In genomic region chr4:83985451-83985850, GRCm38 (mm10) we compare ENCODE assay signal across 19 mouse cellular contexts.
DNase-seq lines count a peak whose midpoint lies in the region; ATAC-seq and TF ChIP-seq lines count a peak whose summit lies in the region.
"Had no signal": no experiment of that assay in that cellular context is flagged by ENCODE, and none has a peak within 500 bp of the region (broad histone marks: within the 10 kb centered on the region; RNA-seq: fewer than 3 reads in every experiment).

No protein-coding gene starts in this region.

- peaks cover 6% of the 10 kb centered on the region; the same call in 1 of the 2 replicates for H3K4me1 ChIP-seq in midbrain, embryonic 11.5 days (ENCODE audit: control insufficient read depth, insufficient read depth, low read length)
- H3K4me1 ChIP-seq in midbrain, embryonic 16.5 days (ENCODE audit: control insufficient read depth, insufficient read depth, low read length), result 0 out of 2 replicates have a peak, but pooled peaks cover 2% of the 10 kb centered on the region
- H3K4me1 ChIP-seq in limb, embryonic 14.5 days (ENCODE audit: control insufficient read depth, insufficient read depth, low read length), result peaks cover 42% of the 10 kb centered on the region
- H3K4me1 ChIP-seq in kidney, embryonic 15.5 days, result peaks cover 35% of the 10 kb centered on the region

- no peaks in the 10 kb centered on the region for H3K9me3 ChIP-seq in midbrain, embryonic 11.5 days (ENCODE audit: control insufficient read depth, low read length)
- no peaks in the 10 kb centered on the region for H3K9me3 ChIP-seq in midbrain, embryonic 16.5 days (replicated peaks; ENCODE audit: control insufficient read depth, low read length, poor library complexity, severe bottlenecking)
- H3K9me3 ChIP-seq in limb, embryonic 14.5 days (ENCODE audit: control insufficient read depth, low read length), result no peaks in the 10 kb centered on the region
- no peaks in the 10 kb centered on the region for H3K9me3 ChIP-seq in kidney, embryonic 15.5 days (replicated peaks)
- H3K9me3 ChIP-seq: embryonic facial prominence, embryonic 12.5 days; embryonic facial prominence, embryonic 15.5 days had no signal

- DNase-seq in heart, adult 11 months, result peak; percentile 62
- no peak for DNase-seq in heart, postnatal 36 days
- peak; percentile 64 for DNase-seq in midbrain, embryonic 11.5 days (ENCODE audit: low spot score, missing footprints)
- DNase-seq in limb, embryonic 14.5 days (ENCODE audit: low spot score), result no peak
- DNase-seq in embryo, embryonic 10 days (ENCODE audit: low spot score), result no peak
- DNase-seq: B cell, adult 2 months; cerebellum, adult 11 months; cerebellum, adult 2 months; cerebellum, postnatal 36 days had no signal

- intact Hi-C loops in heart, postnatal 36 days (cut with DNase I), result no loop called here

- no peak overlapping the region for H3K27ac ChIP-seq in midbrain, embryonic 11.5 days (ENCODE audit: low read depth, low read length)
- no peak overlapping the region for H3K27ac ChIP-seq in midbrain, embryonic 16.5 days (ENCODE audit: low read length)
- H3K27ac ChIP-seq in limb, embryonic 14.5 days (replicated peaks; ENCODE audit: low read depth, low read length), result peak overlapping the region; percentile 61; the same call in 1 of the 2 replicates
- no peak overlapping the region for H3K27ac ChIP-seq in kidney, embryonic 15.5 days
- H3K27ac ChIP-seq: embryonic facial prominence, embryonic 12.5 days; embryonic facial prominence, embryonic 15.5 days; hindbrain, embryonic 14.5 days had no signal

- no peak overlapping the region for H3K4me2 ChIP-seq in midbrain, embryonic 11.5 days
- no peak overlapping the region for H3K4me2 ChIP-seq in midbrain, embryonic 16.5 days (ENCODE audit: low read length)
- no peak overlapping the region for H3K4me2 ChIP-seq in limb, embryonic 14.5 days (replicated peaks; ENCODE audit: low read depth, low read length, severe bottlenecking)
- H3K4me2 ChIP-seq in kidney, embryonic 15.5 days, result no peak overlapping the region
- H3K4me2 ChIP-seq: embryonic facial prominence, embryonic 12.5 days; embryonic facial prominence, embryonic 15.5 days; heart, embryonic 11.5 days; hindbrain, embryonic 14.5 days had no signal

- 91% methylated on average over 5 of the region's 5 CpGs for WGBS in midbrain, embryonic 11.5 days
- 100% methylated on average over 5 of the region's 5 CpGs for WGBS in midbrain, embryonic 16.5 days
- 95% methylated on average over 5 of the region's 5 CpGs for WGBS in limb, embryonic 14.5 days
- 93% methylated on average over 5 of the region's 5 CpGs for WGBS in kidney, embryonic 15.5 days

- H3K36me3 ChIP-seq in midbrain, embryonic 11.5 days (ENCODE audit: control insufficient read depth, insufficient read depth, low read length), result no peaks in the 10 kb centered on the region
- no peaks in the 10 kb centered on the region for H3K36me3 ChIP-seq in midbrain, embryonic 16.5 days (ENCODE audit: control insufficient read depth, insufficient read depth, low read length)
- H3K36me3 ChIP-seq in limb, embryonic 14.5 days (ENCODE audit: control insufficient read depth, insufficient read depth, low read length), result no peaks in the 10 kb centered on the region
- H3K36me3 ChIP-seq in kidney, embryonic 15.5 days, result no peaks in the 10 kb centered on the region
- H3K36me3 ChIP-seq: embryonic facial prominence, embryonic 12.5 days; embryonic facial prominence, embryonic 15.5 days; G1E had no signal

- H3K27me3 ChIP-seq in midbrain, embryonic 11.5 days (ENCODE audit: control insufficient read depth, insufficient read depth, low read length), result no peaks in the 10 kb centered on the region
- H3K27me3 ChIP-seq in midbrain, embryonic 16.5 days (ENCODE audit: control insufficient read depth, insufficient read depth, low read depth, low read length), result no peaks in the 10 kb centered on the region
- H3K27me3 ChIP-seq in limb, embryonic 14.5 days (ENCODE audit: control insufficient read depth, insufficient read depth, low read length), result no peaks in the 10 kb centered on the region
- no peaks in the 10 kb centered on the region for H3K27me3 ChIP-seq in kidney, embryonic 15.5 days
- H3K27me3 ChIP-seq: CH12.LX; embryonic facial prominence, embryonic 12.5 days; embryonic facial prominence, embryonic 15.5 days; Patski had no signal

- TF ChIP-seq POLR2A in limb, embryonic 14.5 days (IDR thresholded peaks at IDR 0.05; ENCODE audit: borderline replicate concordance, extremely low read depth, insufficient read depth, insufficient read length), result no peak

- no peak overlapping the region for H3K4me3 ChIP-seq in midbrain, embryonic 11.5 days (ENCODE audit: low read depth, low read length)
- no peak overlapping the region for H3K4me3 ChIP-seq in midbrain, embryonic 16.5 days (ENCODE audit: low read depth, low read length)
- H3K4me3 ChIP-seq in limb, embryonic 14.5 days (replicated peaks; ENCODE audit: low read length), result no peak overlapping the region
- no peak overlapping the region for H3K4me3 ChIP-seq in kidney, embryonic 15.5 days (replicated peaks)
- H3K4me3 ChIP-seq: embryonic facial prominence, embryonic 12.5 days; embryonic facial prominence, embryonic 15.5 days had no signal

- no peak overlapping the region for H3K9ac ChIP-seq in midbrain, embryonic 11.5 days (ENCODE audit: low read length)
- no peak overlapping the region for H3K9ac ChIP-seq in midbrain, embryonic 16.5 days (ENCODE audit: low read depth, low read length)
- H3K9ac ChIP-seq in limb, embryonic 14.5 days (ENCODE audit: low read depth, low read length, severe bottlenecking), result no peak overlapping the region
- no peak overlapping the region for H3K9ac ChIP-seq in kidney, embryonic 15.5 days
- H3K9ac ChIP-seq: embryonic facial prominence, embryonic 12.5 days; embryonic facial prominence, embryonic 15.5 days; forebrain, postnatal 0 days; hindbrain, embryonic 14.5 days had no signal

- ATAC-seq in midbrain, embryonic 11.5 days (ENCODE audit: low FRiP score), result no peak
- no peak for ATAC-seq in midbrain, embryonic 16.5 days
- no peak for ATAC-seq in limb, embryonic 14.5 days (ENCODE audit: low FRiP score, low read depth)
- no peak for ATAC-seq in kidney, embryonic 15.5 days (replicated peaks; ENCODE audit: low FRiP score)
- ATAC-seq: Patski had no signal

Comparison
In these comparisons a context has a peak if more than half of its experiments do, and no peak if none do; other contexts are left out.
1. DNase-seq: peak in heart, adult 11 months (single experiment) and midbrain, embryonic 11.5 days (single experiment); none in heart, postnatal 36 days (0 of 2), limb, embryonic 14.5 days (single experiment) and embryo, embryonic 10 days (single experiment).